Mouse (Mus musculus) gonadal fat pad, adult 2 months (tissue): Measurements from ENCODE around the gene Prkce. TPM values are rescaled to one million over a fixed set of nuclear protein-coding genes. Genes with fewer than 3 reads are reported as not detected.

ENCODE experiments used
- DNase-seq: peaks from one replicate; pipeline ENCODE4 v3.0.0-alpha.2; 2012; ENCODE audit warnings: low read depth
- polyA plus RNA-seq: library from polyadenylated mRNA; depleted of rRNA; stranded (reverse); fragments of >200 nt; gene quantifications from 2 replicates; pipeline ENCODE4 v1.2.3, GENCODE M21; 2012

Prkce gene
- polyA plus RNA-seq, 1 experiment = 3.6 TPM

DNA sequence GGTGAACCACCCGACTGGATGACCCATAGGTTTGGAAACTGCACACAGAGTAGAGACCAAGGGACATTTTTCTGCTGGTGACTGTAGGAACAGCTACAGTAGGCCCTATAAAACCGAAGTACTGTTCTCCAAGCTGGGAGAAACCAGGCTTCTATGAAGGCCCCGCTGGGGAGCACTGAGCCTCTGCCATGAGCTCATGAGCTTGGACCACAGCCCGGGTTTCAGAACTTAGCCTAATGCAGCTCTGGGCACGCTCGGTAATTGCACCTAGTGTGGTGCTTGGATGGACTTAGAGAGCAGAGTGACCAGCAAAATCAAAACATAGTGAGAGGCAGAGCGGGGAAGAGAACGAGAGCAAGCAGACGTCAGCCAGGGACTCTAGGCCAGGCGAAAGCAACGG, 134.7 kb downstream of the Prkce start:
- no peak for DNase-seq

- DNase-seq = no peak
Measured at GRCm38 (mm10) chr17:86302861-86303331, 135.3 kb downstream of the Prkce start.

- DNase-seq = no peak
Measured at GRCm38 (mm10) chr17:86303401-86304243, 136.0 kb downstream of the Prkce start.

DNA sequence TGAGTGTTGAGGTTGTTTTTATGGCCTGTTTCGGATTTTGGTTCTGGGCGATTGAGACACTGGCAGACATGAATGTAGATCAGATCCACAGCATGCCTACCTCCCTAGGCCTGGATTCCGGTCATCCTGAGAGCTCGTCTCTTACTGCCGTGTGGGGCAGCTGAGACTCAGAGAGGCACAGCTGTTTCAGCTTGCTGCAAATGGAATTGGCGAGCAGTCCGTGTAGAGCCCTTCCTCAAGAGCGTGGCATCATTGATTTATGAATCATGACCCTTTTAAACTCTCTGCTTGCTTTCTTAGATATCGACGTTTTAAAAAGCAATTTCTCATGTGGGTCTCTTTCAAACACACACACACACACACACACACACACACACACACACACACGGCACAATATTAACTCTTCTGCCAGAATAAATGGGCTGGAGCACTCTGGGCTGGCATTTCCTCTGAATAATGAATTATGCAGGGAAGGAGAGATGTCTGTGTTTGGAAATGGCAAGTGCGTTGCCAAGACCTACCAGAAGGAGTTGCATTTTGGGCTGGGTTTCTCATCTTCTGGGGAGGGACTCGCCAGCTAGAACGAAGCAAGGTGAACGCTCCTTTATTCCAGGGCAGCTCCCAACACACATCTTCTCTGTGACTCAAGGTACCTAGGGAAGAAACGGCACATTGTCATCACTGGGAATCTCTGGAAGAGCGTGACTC, 137.5 kb downstream of the Prkce start:
- DNase-seq = no peak

GRCm38 (mm10) chr17:86306161-86306560, 138.6 kb downstream of the Prkce start:
- no peak for DNase-seq

GRCm38 (mm10) chr17:86313413-86314139, 146.0 kb downstream of the Prkce start:
- no peak for DNase-seq

GRCm38 (mm10) chr17:86315874-86316273, 148.3 kb downstream of the Prkce start:
- no peak for DNase-seq

GRCm38 (mm10) chr17:86316771-86317170, 149.2 kb downstream of the Prkce start:
- DNase-seq = no peak

GRCm38 (mm10) chr17:86317197-86317596, 149.6 kb downstream of the Prkce start:
- no peak for DNase-seq

GRCm38 (mm10) chr17:86319967-86320602, 152.5 kb downstream of the Prkce start:
- no peak for DNase-seq

DNA sequence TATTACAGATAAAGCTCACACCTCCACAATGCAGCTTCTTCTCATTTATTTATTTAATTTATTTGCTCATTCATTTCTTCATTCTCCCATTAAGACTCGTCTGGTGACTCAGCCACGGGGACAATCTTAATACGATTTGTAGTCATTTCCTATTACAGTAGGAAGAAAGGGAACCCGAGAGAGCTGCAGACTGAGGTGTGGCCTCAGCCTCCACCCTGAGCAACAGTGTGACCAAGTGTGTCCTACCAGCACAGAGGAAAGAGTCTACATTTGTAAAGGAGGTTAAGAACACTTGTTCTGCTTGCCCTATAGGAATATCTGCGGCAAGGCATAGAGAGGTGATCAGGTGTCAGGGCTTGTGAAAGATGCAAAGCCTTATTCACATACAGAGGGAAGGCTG, 155.3 kb downstream of the Prkce start:
- DNase-seq = no peak

- no peak for DNase-seq
Measured at GRCm38 (mm10) chr17:86323310-86323709, 155.7 kb downstream of the Prkce start.

DNA sequence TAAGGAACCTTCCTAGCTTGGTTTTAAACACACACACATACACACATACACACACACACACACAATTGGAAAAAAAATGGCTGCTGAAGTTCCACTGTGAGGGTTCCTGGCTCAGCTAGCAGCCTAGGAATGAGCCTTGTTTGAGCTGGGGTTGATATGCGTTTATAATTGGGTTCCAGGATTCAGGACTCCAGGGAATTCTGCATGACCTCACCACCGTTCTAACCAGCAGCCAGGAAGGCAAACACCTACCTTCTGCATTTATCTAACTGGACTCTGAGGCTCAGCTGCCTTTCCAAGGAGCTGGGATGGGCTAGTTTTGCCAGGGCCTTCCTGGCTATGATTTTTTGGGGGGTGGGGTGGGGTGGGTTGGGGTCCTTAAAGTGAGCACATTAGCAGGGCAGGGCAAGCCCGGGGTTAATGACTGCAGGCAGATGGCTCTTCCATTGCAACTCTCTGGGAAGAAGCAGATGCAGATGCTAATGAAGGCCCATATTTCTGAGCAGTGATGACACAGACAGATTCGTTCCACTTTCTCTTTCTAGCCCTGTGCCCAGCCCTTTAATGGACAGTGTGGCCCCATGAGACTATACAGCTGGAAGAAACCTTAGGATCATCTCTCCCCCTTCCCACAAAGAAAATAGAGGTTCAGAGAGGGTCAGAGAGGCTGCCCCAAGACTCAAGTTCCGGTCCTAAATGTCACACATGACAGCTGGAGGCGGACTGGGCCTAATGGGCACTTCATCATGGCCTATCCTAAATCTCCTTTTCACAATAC, 156.5 kb downstream of the Prkce start:
- no peak for DNase-seq

DNA sequence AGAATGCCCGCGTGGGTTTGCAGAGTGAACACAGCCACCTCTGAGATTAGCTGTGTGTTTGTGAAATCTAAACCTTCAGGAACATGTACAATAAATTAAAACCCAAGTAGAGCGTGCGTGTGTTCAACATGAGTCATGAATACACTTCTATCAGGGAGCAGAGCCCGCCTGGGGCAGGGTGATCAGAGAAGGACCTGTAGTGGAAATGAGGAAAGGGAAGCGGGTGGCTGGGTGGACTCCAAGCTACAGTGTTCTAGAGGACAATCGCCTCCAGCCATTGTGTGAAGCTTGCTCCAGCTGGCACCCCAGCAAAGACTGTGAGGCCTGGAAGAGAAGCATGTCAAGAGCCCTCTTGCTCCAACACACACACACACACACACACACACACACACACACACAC, 157.2 kb downstream of the Prkce start:
- no peak for DNase-seq

DNA sequence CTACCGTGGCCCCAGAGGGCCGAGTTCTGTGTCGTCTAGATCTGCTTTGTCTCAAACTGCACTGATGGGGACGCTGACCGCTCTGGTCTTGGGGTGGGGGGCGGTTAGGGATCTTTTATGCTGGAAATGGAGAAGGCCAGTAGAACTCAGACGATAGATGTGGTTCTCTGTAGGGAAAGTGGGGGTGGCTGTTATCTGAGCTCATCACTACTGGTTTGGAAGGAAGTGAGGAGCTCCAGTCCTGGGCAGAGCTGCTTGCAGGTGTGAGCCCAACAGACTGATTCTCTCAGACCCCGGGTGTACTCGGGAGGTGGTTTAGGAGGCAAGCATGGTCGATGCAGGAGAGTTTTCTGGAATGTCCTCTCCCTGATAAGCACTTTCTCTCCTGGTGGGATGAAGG, 157.7 kb downstream of the Prkce start:
- DNase-seq = no peak

DNA sequence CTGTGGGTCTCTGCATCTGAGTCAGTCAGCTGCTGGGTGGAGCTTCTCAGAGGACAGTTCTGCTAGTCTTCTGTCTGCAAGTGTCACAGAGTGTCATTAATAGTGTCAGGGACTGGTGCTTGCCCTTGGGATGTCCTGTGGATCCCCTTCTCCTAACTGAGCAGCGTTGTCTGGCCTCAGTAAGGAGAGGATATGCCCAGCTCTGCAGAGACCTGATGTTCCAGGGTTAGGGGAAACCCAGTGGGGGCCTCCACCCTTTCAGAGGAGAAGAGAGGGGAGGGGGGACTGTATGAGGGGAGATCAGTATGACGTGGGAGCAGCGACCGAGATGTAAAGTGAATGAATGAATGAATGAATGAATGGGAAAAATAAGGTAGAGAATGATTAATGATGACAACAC, 160.4 kb downstream of the Prkce start:
- DNase-seq = no peak

GRCm38 (mm10) chr17:86329273-86330075, 161.9 kb downstream of the Prkce start:
- no peak for DNase-seq

GRCm38 (mm10) chr17:86330076-86330955, 162.7 kb downstream of the Prkce start:
- DNase-seq = no peak

GRCm38 (mm10) chr17:86331835-86332234, 164.2 kb downstream of the Prkce start:
- no peak for DNase-seq
